Mouse (Mus musculus) embryonic facial prominence, embryonic 14.5 days (tissue): ENCODE results near the gene Med8. TPM values are rescaled to one million over a fixed set of nuclear protein-coding genes. Genes with fewer than 3 reads are reported as not detected.

Source experiments
- ATAC-seq: fragments of 200-750 bp; cut with Nextera tagmentation; 2 replicates; pipeline ENCODE4 v1.8.0; 2017; ENCODE audit warnings: low read depth, moderate number of reproducible peaks, moderate TSS enrichment
- DNase-seq: peaks from one replicate; pipeline ENCODE4 v3.0.0-alpha.2; 2015; ENCODE audit warnings: low spot score
- H3K27ac ChIP-seq: fragments of 300-500 bp; sonication (generic); replicated peaks from 2 replicates; pipeline ENCODE4 v1.5.1; 2014; ENCODE audit warnings: low read depth, mild to moderate bottlenecking, low read length, moderate library complexity
- H3K27me3 ChIP-seq: fragments of 300-500 bp; sonication (generic); replicated peaks from 2 replicates; pipeline ENCODE4 v1.6.1; 2014; ENCODE audit warnings: low read length; ENCODE audit not compliant: control insufficient read depth, insufficient read depth
- H3K36me3 ChIP-seq: fragments of 300-500 bp; sonication (generic); 2 replicates; pipeline ENCODE4 v1.6.1; 2014; ENCODE audit warnings: low read length, mixed read lengths; ENCODE audit not compliant: control insufficient read depth, insufficient read depth
- H3K4me1 ChIP-seq: fragments of 300-500 bp; sonication (generic); 2 replicates; pipeline ENCODE4 v1.6.1; 2014; ENCODE audit warnings: antibody characterized with exemption, low read length; ENCODE audit not compliant: control insufficient read depth, insufficient read depth
- H3K4me2 ChIP-seq: fragments of 300-500 bp; sonication (generic); 2 replicates; pipeline ENCODE4 v1.6.1; 2014; ENCODE audit warnings: low read depth, mild to moderate bottlenecking, low read length, moderate library complexity, mixed read lengths
- H3K4me3 ChIP-seq: fragments of 300-500 bp; sonication (generic); 2 replicates; pipeline ENCODE4 v1.5.1; 2014; ENCODE audit warnings: low read depth, mild to moderate bottlenecking, low read length
- H3K9ac ChIP-seq: fragments of 300-500 bp; sonication (generic); 2 replicates; pipeline ENCODE4 v1.6.1; 2014; ENCODE audit warnings: low read depth, mild to moderate bottlenecking, low read length, moderate library complexity, mixed read lengths
- H3K9me3 ChIP-seq: fragments of 300-500 bp; sonication (generic); 2 replicates; pipeline ENCODE4 v1.6.1; 2016; ENCODE audit warnings: low read length; ENCODE audit not compliant: control insufficient read depth
- WGBS: fragments of 180-500 bp; shearing (Covaris S2); extraction: QIAGEN DNeasy Blood & Tissue Kit; methylation state at CpG from one replicate; pipeline ENCODE4 v1.1.7; 2014; 5-methylcytosine and 5-hydroxymethylcytosine counted together
- polyA plus RNA-seq: library from polyadenylated mRNA; unstranded; fragments of >200 nt; fragmentation: Nextera tagmentation; extraction: Ambion mirVana; gene quantifications from 2 replicates; pipeline ENCODE4 v1.2.1, GENCODE M21; 2014

The Med8 gene
- polyA plus RNA-seq, 1 experiment from 2014 or later, result 85.0 TPM

GRCm38 (mm10) chr4:118421384-118421783 is 12.2 kb downstream of the Med8 start:
- Histone ChIP-seq H3K4me2 (no peak overlapping the region), H3K4me1 (no peaks in the 10 kb centered on the region), H3K27me3 (no peaks in the 10 kb centered on the region), H3K9ac (no peak overlapping the region), H3K4me3 (no peak overlapping the region), H3K27ac (no peak overlapping the region), H3K9me3 (no peaks in the 10 kb centered on the region), H3K36me3 (peaks cover 35% of the 10 kb centered on the region)
- ATAC-seq (no peak), DNase-seq (no peak)
- WGBS, result 96% methylated on average over 3 of the region's 3 CpGs

DNA sequence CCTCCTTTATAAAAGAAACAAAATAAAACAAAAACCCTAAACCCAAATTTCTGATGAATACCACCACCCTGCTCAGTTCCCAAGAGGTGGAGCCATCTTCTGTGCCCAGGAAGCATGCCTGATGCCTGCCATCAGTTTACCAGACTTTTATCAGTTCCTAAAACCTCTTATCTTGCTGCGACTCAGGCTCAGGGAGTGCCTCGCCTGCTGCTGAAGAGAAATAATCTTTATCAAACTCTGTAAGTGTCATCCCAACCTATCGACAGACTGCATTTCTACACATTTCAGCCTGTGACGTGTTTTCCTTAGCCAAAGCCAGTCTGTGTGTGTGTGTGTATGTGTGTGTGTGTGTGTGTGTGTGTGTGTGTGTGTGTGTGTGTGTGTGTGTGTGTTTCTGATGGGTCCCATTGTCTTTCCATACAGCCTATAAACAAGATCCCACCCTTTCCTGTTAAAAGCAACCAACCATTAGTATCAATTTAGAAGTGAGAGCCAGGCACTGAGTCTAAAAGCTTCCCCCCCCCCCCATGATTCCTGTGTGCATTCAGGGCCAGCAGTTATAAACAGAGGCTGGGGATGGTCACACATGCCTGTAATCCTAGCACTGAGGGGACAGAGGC is 15.5 kb downstream of the Med8 start:
- ATAC-seq (no peak), DNase-seq (no peak)
- no peak overlapping the region for H3K4me3 ChIP-seq
- peaks cover 13% of the 10 kb centered on the region for H3K36me3 ChIP-seq
- WGBS, result 84% methylated on average over 4 of the region's 4 CpGs
- no peak overlapping the region for H3K4me2 ChIP-seq
- H3K27me3 ChIP-seq, result no peaks in the 10 kb centered on the region
- H3K4me1 ChIP-seq, result peaks cover 20% of the 10 kb centered on the region
- no peak overlapping the region for H3K9ac ChIP-seq
- H3K27ac ChIP-seq, result no peak overlapping the region
- H3K9me3 ChIP-seq, result no peaks in the 10 kb centered on the region

- Histone ChIP-seq H3K4me3 (no peak overlapping the region), H3K9ac (no peak overlapping the region), H3K4me2 (no peak overlapping the region), H3K27me3 (no peaks in the 10 kb centered on the region), H3K27ac (no peak overlapping the region), H3K36me3 (peaks cover 9% of the 10 kb centered on the region), H3K4me1 (peaks cover 22% of the 10 kb centered on the region), H3K9me3 (no peaks in the 10 kb centered on the region)
- 88% methylated on average over 1 of the region's 1 CpGs for WGBS
- ATAC-seq (no peak), DNase-seq (no peak)
Measured at GRCm38 (mm10) chr4:118425374-118425773, 16.2 kb downstream of the Med8 start.

DNA sequence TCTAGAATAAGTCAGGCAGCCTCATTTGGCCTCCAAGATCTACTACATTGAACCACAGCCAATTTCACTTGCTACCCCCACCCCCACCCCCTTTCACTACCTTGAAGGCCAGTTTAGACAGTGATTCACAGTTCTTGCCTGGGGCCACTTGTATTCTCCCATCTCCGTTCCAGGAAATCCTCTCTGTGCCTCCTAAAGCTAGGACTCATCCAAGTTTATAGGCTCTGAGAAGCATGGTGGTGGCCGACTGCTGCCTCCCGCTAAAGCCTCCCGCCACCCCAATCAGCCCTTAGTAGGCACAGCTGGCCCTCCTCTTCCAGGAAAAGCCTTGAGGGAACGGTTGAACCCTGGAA is 18.3 kb downstream of the Med8 start:
- ATAC-seq (peak; percentile 49; the same call in 1 of the 2 replicates), DNase-seq (no peak)
- H3K4me1 ChIP-seq, result peaks cover 22% of the 10 kb centered on the region
- peak overlapping the region; percentile 86 for H3K4me2 ChIP-seq
- peak overlapping the region; percentile 59 for H3K4me3 ChIP-seq
- no peaks in the 10 kb centered on the region for H3K9me3 ChIP-seq
- H3K27me3 ChIP-seq, result no peaks in the 10 kb centered on the region
- WGBS, result under 1% methylated on average over 5 of the region's 5 CpGs
- H3K27ac ChIP-seq, result peak overlapping the region; percentile 70
- peaks cover 21% of the 10 kb centered on the region for H3K36me3 ChIP-seq
- peak overlapping the region; percentile 67 for H3K9ac ChIP-seq

GRCm38 (mm10) chr4:118427768-118428451 is 18.8 kb downstream of the Med8 start, which contains the start of gene Elovl1:
Gene Elovl1 (plus strand): TSS chr4:118428093.
- H3K4me3 ChIP-seq, result peak within 1 kb of the TSS; percentile 59
- ATAC-seq (peak; percentile 97), DNase-seq (peak; percentile 94)
- no peaks in the 10 kb centered on the region for H3K9me3 ChIP-seq
- WGBS, result 0% methylated on average over 6 of the region's 31 CpGs
- no peaks in the 10 kb centered on the region for H3K27me3 ChIP-seq
- H3K4me2 ChIP-seq, result peak within 1 kb of the TSS; percentile 86
- H3K27ac ChIP-seq, result peak within 1 kb of the TSS; percentile 70
- peaks cover 26% of the 10 kb centered on the region for H3K36me3 ChIP-seq
- H3K9ac ChIP-seq, result peak within 1 kb of the TSS; percentile 67
- H3K4me1 ChIP-seq, result peaks cover 22% of the 10 kb centered on the region

GRCm38 (mm10) chr4:118428531-118429214 is 19.5 kb downstream of the Med8 start:
- H3K4me1 ChIP-seq, result peaks cover 22% of the 10 kb centered on the region
- H3K4me2 ChIP-seq, result peak overlapping the region; percentile 86
- peak overlapping the region; percentile 59 for H3K4me3 ChIP-seq
- ATAC-seq (no peak), DNase-seq (no peak)
- no peaks in the 10 kb centered on the region for H3K9me3 ChIP-seq
- H3K27me3 ChIP-seq, result no peaks in the 10 kb centered on the region
- peaks cover 34% of the 10 kb centered on the region for H3K36me3 ChIP-seq
- WGBS, result 42% methylated on average over 15 of the region's 15 CpGs
- peak overlapping the region; percentile 66 for H3K27ac ChIP-seq
- peak overlapping the region; percentile 67 for H3K9ac ChIP-seq

GRCm38 (mm10) chr4:118429215-118429895 is 20.2 kb downstream of the Med8 start:
- H3K9me3 ChIP-seq, result no peaks in the 10 kb centered on the region
- peaks cover 38% of the 10 kb centered on the region for H3K36me3 ChIP-seq
- H3K27ac ChIP-seq, result 0 out of 2 replicates have a peak overlapping the region, but pooled peaks have one; percentile 15
- H3K9ac ChIP-seq, result peak overlapping the region; percentile 67; the same call in 1 of the 2 replicates
- ATAC-seq, result no peak
- no peaks in the 10 kb centered on the region for H3K27me3 ChIP-seq
- peaks cover 22% of the 10 kb centered on the region for H3K4me1 ChIP-seq
- H3K4me3 ChIP-seq, result peak overlapping the region; percentile 59; the same call in 1 of the 2 replicates
- no peak for DNase-seq
- peak overlapping the region; percentile 86 for H3K4me2 ChIP-seq
- 50% methylated on average over 7 of the region's 7 CpGs for WGBS

GRCm38 (mm10) chr4:118432332-118432731 is 23.2 kb downstream of the Med8 start:
- no peak for ATAC-seq
- H3K36me3 ChIP-seq, result peaks cover 48% of the 10 kb centered on the region
- H3K9me3 ChIP-seq, result no peaks in the 10 kb centered on the region
- 78% methylated on average over 8 of the region's 8 CpGs for WGBS
- H3K4me2 ChIP-seq, result no peak overlapping the region
- H3K4me3 ChIP-seq, result no peak overlapping the region
- H3K27ac ChIP-seq, result no peak overlapping the region
- DNase-seq, result no peak
- no peak overlapping the region for H3K9ac ChIP-seq
- no peaks in the 10 kb centered on the region for H3K27me3 ChIP-seq
- peaks cover 38% of the 10 kb centered on the region for H3K4me1 ChIP-seq
